8 mouse cellular contexts compared by ENCODE assay signal in genomic region chr3:88615902-88616391, GRCm38 (mm10). TPM values are rescaled to one million over a fixed set of nuclear protein-coding genes. Genes with fewer than 3 reads are reported as not detected.
DNase-seq lines count a peak whose midpoint lies in the region; ATAC-seq and TF ChIP-seq lines count a peak whose summit lies in the region.

No protein-coding gene starts in this region.

- WGBS in forebrain, embryonic 14.5 days: 38% methylated on average over 9 of the region's 9 CpGs
- 66% methylated on average over 9 of the region's 9 CpGs for WGBS in liver, embryonic 11.5 days

- H3K27ac ChIP-seq in ES-Bruce4 (ENCODE audit: insufficient read depth, low read length): peak overlapping the region; percentile 68
- H3K27ac ChIP-seq in forebrain, embryonic 14.5 days (ENCODE audit: low read depth, low read length): no peak overlapping the region
- H3K27ac ChIP-seq in liver, embryonic 11.5 days (ENCODE audit: low read depth, low read length): no peak overlapping the region; the same call in 1 of the 2 replicates

- TF ChIP-seq CTCF in ES-Bruce4 (IDR thresholded peaks at IDR 0.05; ENCODE audit: low read depth, low read length): no peak

- TF ChIP-seq POLR2A in ES-Bruce4 (IDR thresholded peaks at IDR 0.05; ENCODE audit: insufficient read depth, low read length): no peak

- H3K9ac ChIP-seq in ES-Bruce4 (ENCODE audit: low read depth, poor library complexity, severe bottlenecking): peak overlapping the region; percentile 55
- no peak overlapping the region for H3K9ac ChIP-seq in forebrain, embryonic 14.5 days (ENCODE audit: low read length)
- no peak overlapping the region for H3K9ac ChIP-seq in liver, embryonic 11.5 days (ENCODE audit: low read depth, low read length)

- intact Hi-C loops in heart, postnatal 36 days (cut with DNase I): no loop called here

- peaks cover 4% of the 10 kb centered on the region for H3K4me1 ChIP-seq in ES-Bruce4 (ENCODE audit: control insufficient read depth, insufficient read depth, low read length)
- H3K4me1 ChIP-seq in forebrain, embryonic 14.5 days (ENCODE audit: control insufficient read depth, insufficient read depth, low read length): peaks cover 3% of the 10 kb centered on the region; the same call in 1 of the 2 replicates
- peaks cover 36% of the 10 kb centered on the region for H3K4me1 ChIP-seq in liver, embryonic 11.5 days (replicated peaks; ENCODE audit: control insufficient read depth, insufficient read depth, low read length)

- H3K36me3 ChIP-seq in ES-Bruce4 (ENCODE audit: control insufficient read depth, insufficient read depth, low read length, poor library complexity, severe bottlenecking): no peaks in the 10 kb centered on the region; the same call in 1 of the 2 replicates
- H3K36me3 ChIP-seq in forebrain, embryonic 14.5 days (ENCODE audit: control insufficient read depth, insufficient read depth, low read length): no peaks in the 10 kb centered on the region
- no peaks in the 10 kb centered on the region for H3K36me3 ChIP-seq in liver, embryonic 11.5 days (ENCODE audit: control insufficient read depth, insufficient read depth, low read length)

- no peak; the same call in 1 of the 2 replicates for ATAC-seq in forebrain, embryonic 14.5 days
- ATAC-seq in liver, embryonic 11.5 days (replicated peaks; ENCODE audit: low FRiP score): no peak
- no peak for ATAC-seq in granulocyte monocyte progenitor cell, adult 5-6 weeks (replicated peaks; ENCODE audit: poor library complexity, severe bottlenecking)

- no peaks in the 10 kb centered on the region for H3K27me3 ChIP-seq in ES-Bruce4 (ENCODE audit: control insufficient read depth, insufficient read depth, low read length, poor library complexity, severe bottlenecking)
- no peaks in the 10 kb centered on the region for H3K27me3 ChIP-seq in forebrain, embryonic 14.5 days (replicated peaks; ENCODE audit: control insufficient read depth, insufficient read depth, low read length)
- H3K27me3 ChIP-seq in liver, embryonic 11.5 days (replicated peaks; ENCODE audit: control insufficient read depth, insufficient read depth, low read length): no peaks in the 10 kb centered on the region

- peak overlapping the region; percentile 61 for H3K4me3 ChIP-seq in ES-Bruce4 (ENCODE audit: low read depth, low read length)
- no peak overlapping the region for H3K4me3 ChIP-seq in forebrain, embryonic 14.5 days (ENCODE audit: low read depth, low read length)
- no peak overlapping the region for H3K4me3 ChIP-seq in liver, embryonic 11.5 days (ENCODE audit: low read depth, low read length)

- no peak for TF ChIP-seq EP300 in ES-Bruce4 (IDR thresholded peaks at IDR 0.05; ENCODE audit: insufficient read depth, low read depth, low read length)

- H3K4me2 ChIP-seq in forebrain, embryonic 14.5 days (ENCODE audit: low read length): no peak overlapping the region
- no peak overlapping the region for H3K4me2 ChIP-seq in liver, embryonic 11.5 days

- DNase-seq in adrenal gland, postnatal 14 days: peak; percentile 48
- DNase-seq in adrenal gland, adult 8-10 months: no peak
- peak; percentile 59 for DNase-seq in forebrain, embryonic 14.5 days (ENCODE audit: low spot score)
- DNase-seq in heart, postnatal 36 days: peak; percentile 74 to 84
- peak; percentile 73 for DNase-seq in lung, postnatal 14 days
- no peak for DNase-seq in liver, embryonic 11.5 days (ENCODE audit: low spot score)

- H3K9me3 ChIP-seq in ES-Bruce4 (replicated peaks; ENCODE audit: control insufficient read depth, insufficient read depth, low read length, poor library complexity, severe bottlenecking): no peaks in the 10 kb centered on the region
- H3K9me3 ChIP-seq in forebrain, embryonic 14.5 days (replicated peaks; ENCODE audit: control insufficient read depth, low read length): no peaks in the 10 kb centered on the region
- no peaks in the 10 kb centered on the region for H3K9me3 ChIP-seq in liver, embryonic 11.5 days (ENCODE audit: control insufficient read depth, low read length)

RNA-seq across cellular contexts. Expression of gene Arhgef2, which starts 10.2 kb away (rescaled TPM):
- 36.9 and 67.6 TPM in 2 replicates for total RNA-seq in adrenal gland, postnatal 14 days (2021)
- 10 to 100 TPM; 22.0 to 48.2 (median 31.5) TPM for total RNA-seq in adrenal gland, adult 8-10 months (2022)
- 71.2 and 74.9 TPM in 2 replicates for polyA plus RNA-seq in ES-Bruce4 (2011; ENCODE audit: insufficient read depth, insufficient read length, low read depth, missing spikeins)
- 90.6 and 122 TPM in 2 replicates for polyA plus RNA-seq in forebrain, embryonic 14.5 days (2014; fragmentation: Nextera tagmentation; extraction: Ambion mirVana)
- 10 to 100 TPM; 42.2 to 51.1 TPM for total RNA-seq in heart, postnatal 36 days (2021)
- 64.3 and 66.3 TPM in 2 replicates for polyA plus RNA-seq in liver, embryonic 11.5 days (2014; fragmentation: Nextera tagmentation; extraction: Ambion mirVana)
- total RNA-seq in granulocyte monocyte progenitor cell, adult 5-6 weeks (2014; fragmentation: Nextera tagmentation): 125 and 137 TPM in 2 replicates
- total RNA-seq in granulocyte monocyte progenitor cell, adult 5-6 weeks (2017): 59.1 and 73.5 TPM in 2 replicates

RNA-seq across cellular contexts. Expression of gene Rxfp4, which starts 37.0 kb away (rescaled TPM):
- total RNA-seq in adrenal gland, postnatal 14 days (2021): not detected in 2 replicates
- total RNA-seq in adrenal gland, adult 8-10 months (2022): not detected
- not detected in 2 replicates for polyA plus RNA-seq in ES-Bruce4 (2011; ENCODE audit: insufficient read depth, insufficient read length, low read depth, missing spikeins)
- polyA plus RNA-seq in forebrain, embryonic 14.5 days (2014; fragmentation: Nextera tagmentation; extraction: Ambion mirVana): not detected in 2 replicates
- under 1 TPM in 1 of 2 experiments, not detected in 1; 0.22 TPM for total RNA-seq in heart, postnatal 36 days (2021)
- not detected in 2 replicates for polyA plus RNA-seq in liver, embryonic 11.5 days (2014; fragmentation: Nextera tagmentation; extraction: Ambion mirVana)
- total RNA-seq in granulocyte monocyte progenitor cell, adult 5-6 weeks (2014; fragmentation: Nextera tagmentation): not detected in 2 replicates
- not detected in 2 replicates for total RNA-seq in granulocyte monocyte progenitor cell, adult 5-6 weeks (2017)

RNA-seq across cellular contexts. Expression of gene Ssr2, which starts 40.3 kb away (rescaled TPM):
- 222 and 252 TPM in 2 replicates for total RNA-seq in adrenal gland, postnatal 14 days (2021)
- 100 to 1,000 TPM; 139 to 217 (median 172) TPM for total RNA-seq in adrenal gland, adult 8-10 months (2022)
- polyA plus RNA-seq in ES-Bruce4 (2011; ENCODE audit: insufficient read depth, insufficient read length, low read depth, missing spikeins): 348 and 382 TPM in 2 replicates
- polyA plus RNA-seq in forebrain, embryonic 14.5 days (2014; fragmentation: Nextera tagmentation; extraction: Ambion mirVana): 135 and 155 TPM in 2 replicates
- total RNA-seq in heart, postnatal 36 days (2021): 10 to 100 TPM; 70.7 to 73.8 TPM
- polyA plus RNA-seq in liver, embryonic 11.5 days (2014; fragmentation: Nextera tagmentation; extraction: Ambion mirVana): 306 and 307 TPM in 2 replicates
- total RNA-seq in granulocyte monocyte progenitor cell, adult 5-6 weeks (2014; fragmentation: Nextera tagmentation): 401 and 434 TPM in 2 replicates
- 225 and 243 TPM in 2 replicates for total RNA-seq in granulocyte monocyte progenitor cell, adult 5-6 weeks (2017)

Comparison
In these comparisons a context has a peak if more than half of its experiments do, and no peak if none do; other contexts are left out.
1. DNase-seq: peak in adrenal gland, postnatal 14 days (single experiment), forebrain, embryonic 14.5 days (single experiment), heart, postnatal 36 days (2 of 2) and lung, postnatal 14 days (single experiment); none in adrenal gland, adult 8-10 months (single experiment) and liver, embryonic 11.5 days (single experiment).